Mouse (Mus musculus) heart, postnatal 0 days (tissue): ENCODE results near the gene Tgm5.

Experiments
- CTCF ChIP-seq: IDR thresholded peaks from 2 replicates; pipeline ENCODE4 v1.5.1; 2016; ENCODE audit warnings: antibody characterized with exemption, control low read depth, low read depth
- EP300 ChIP-seq: IDR thresholded peaks from 2 replicates; pipeline ENCODE4 v1.6.1; 2016; ENCODE audit warnings: antibody characterized with exemption, low read depth

GRCm38 (mm10) chr2:121004018-121004811, 81.4 kb downstream of the Tgm5 start:
- TF ChIP-seq EP300, result no peak
- TF ChIP-seq CTCF, result no peak
